Mouse (Mus musculus) liver, embryonic 15.5 days (tissue): ENCODE results near the gene Psma7. TPM values are rescaled to one million over a fixed set of nuclear protein-coding genes. Genes with fewer than 3 reads are reported as not detected.
A peak's percentile ranks its signal among the peaks of the same experiment; 100 is the strongest.

Source experiments
- ATAC-seq: fragments of 200-750 bp; cut with Nextera tagmentation; 2 replicates; pipeline ENCODE4 v1.8.0; 2017; ENCODE audit warnings: moderate number of reproducible peaks, mild to moderate bottlenecking, moderate library complexity; ENCODE audit not compliant: insufficient read depth
- H3K27ac ChIP-seq: fragments of 300-500 bp; sonication (generic); replicated peaks from 2 replicates; pipeline ENCODE4 v1.5.1; 2015; ENCODE audit warnings: mild to moderate bottlenecking, inconsistent platforms
- H3K27me3 ChIP-seq: fragments of 300-500 bp; sonication (generic); 2 replicates; pipeline ENCODE4 v1.6.1; 2015; ENCODE audit warnings: mild to moderate bottlenecking, inconsistent platforms
- H3K36me3 ChIP-seq: fragments of 300-500 bp; sonication (generic); replicated peaks from 2 replicates; pipeline ENCODE4 v1.6.1; 2015; ENCODE audit warnings: moderate library complexity, mild to moderate bottlenecking, inconsistent platforms
- H3K4me1 ChIP-seq: fragments of 300-500 bp; sonication (generic); replicated peaks from 2 replicates; pipeline ENCODE4 v1.6.1; 2015; ENCODE audit warnings: inconsistent platforms
- H3K4me2 ChIP-seq: fragments of 300-500 bp; sonication (generic); 2 replicates; pipeline ENCODE4 v1.6.1; 2015; ENCODE audit warnings: moderate library complexity, mild to moderate bottlenecking, inconsistent platforms
- H3K4me3 ChIP-seq: fragments of 300-500 bp; sonication (generic); replicated peaks from 2 replicates; pipeline ENCODE4 v1.5.1; 2015; ENCODE audit warnings: mild to moderate bottlenecking, inconsistent platforms
- H3K9ac ChIP-seq: fragments of 300-500 bp; sonication (generic); 2 replicates; pipeline ENCODE4 v1.6.1; 2015; ENCODE audit warnings: moderate library complexity, mild to moderate bottlenecking, inconsistent platforms
- H3K9me3 ChIP-seq: fragments of 300-500 bp; sonication (generic); replicated peaks from 2 replicates; pipeline ENCODE4 v1.6.1; 2016; ENCODE audit warnings: inconsistent platforms
- WGBS: fragments of 180-500 bp; shearing (Covaris S2); methylation state at CpG from one replicate; pipeline ENCODE4 v1.1.7; 2015; ENCODE audit warnings: mixed read lengths; ENCODE audit not compliant: insufficient replicate concordance; 5-methylcytosine and 5-hydroxymethylcytosine counted together
- polyA plus RNA-seq: library from polyadenylated mRNA; unstranded; fragments of >200 nt; fragmentation: Nextera tagmentation; extraction: Ambion mirVana; gene quantifications from 2 replicates; pipeline ENCODE4 v1.2.1, GENCODE M21; 2015

Gene Psma7
- polyA plus RNA-seq, 1 experiment from 2014 or later: 252 TPM

DNA sequence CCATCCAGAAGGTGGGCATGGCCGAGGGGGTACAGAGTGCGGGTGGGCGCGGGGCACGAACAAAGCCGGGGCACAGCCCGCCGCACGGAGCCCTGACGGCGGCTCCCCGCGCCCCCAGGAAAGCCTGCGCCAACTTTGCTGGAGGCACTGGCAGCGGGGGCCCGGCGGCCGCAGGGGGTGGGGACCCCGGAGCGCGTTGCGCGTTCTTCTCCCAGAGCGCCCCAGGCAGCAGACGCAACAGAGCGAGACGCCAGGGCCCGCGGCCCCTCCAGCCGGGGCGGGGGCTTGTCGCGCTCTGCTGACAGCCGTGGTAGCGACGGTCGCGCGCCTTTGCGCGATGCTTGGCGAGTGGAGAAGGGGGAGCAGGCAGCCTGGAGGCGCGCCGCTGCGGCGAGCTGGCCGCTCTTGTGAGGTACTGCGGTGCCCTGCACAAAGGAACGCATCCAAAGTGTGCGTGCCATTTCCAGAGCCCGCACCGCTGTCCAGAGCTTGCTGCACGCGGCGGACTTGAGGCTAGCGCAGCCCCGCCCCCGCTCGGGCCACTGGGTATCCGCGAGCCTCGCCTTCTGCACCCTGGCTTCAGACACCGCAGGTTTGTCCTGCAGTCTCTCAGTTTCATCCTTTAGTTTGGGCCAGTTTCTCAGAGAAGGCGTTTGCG lies 754 bp upstream of the Psma7 start:
- peaks cover 19% of the 10 kb centered on the region for H3K27me3 ChIP-seq
- no peak for ATAC-seq
- peaks cover 13% of the 10 kb centered on the region for H3K36me3 ChIP-seq
- H3K4me1 ChIP-seq: peaks cover 35% of the 10 kb centered on the region
- H3K4me2 ChIP-seq: peak overlapping the region; percentile 100
- peak overlapping the region; percentile 84 for H3K4me3 ChIP-seq
- WGBS: under 1% methylated on average over 66 of the region's 66 CpGs
- no peaks in the 10 kb centered on the region for H3K9me3 ChIP-seq
- H3K27ac ChIP-seq: peak overlapping the region; percentile 95
- H3K9ac ChIP-seq: peak overlapping the region; percentile 84

DNA sequence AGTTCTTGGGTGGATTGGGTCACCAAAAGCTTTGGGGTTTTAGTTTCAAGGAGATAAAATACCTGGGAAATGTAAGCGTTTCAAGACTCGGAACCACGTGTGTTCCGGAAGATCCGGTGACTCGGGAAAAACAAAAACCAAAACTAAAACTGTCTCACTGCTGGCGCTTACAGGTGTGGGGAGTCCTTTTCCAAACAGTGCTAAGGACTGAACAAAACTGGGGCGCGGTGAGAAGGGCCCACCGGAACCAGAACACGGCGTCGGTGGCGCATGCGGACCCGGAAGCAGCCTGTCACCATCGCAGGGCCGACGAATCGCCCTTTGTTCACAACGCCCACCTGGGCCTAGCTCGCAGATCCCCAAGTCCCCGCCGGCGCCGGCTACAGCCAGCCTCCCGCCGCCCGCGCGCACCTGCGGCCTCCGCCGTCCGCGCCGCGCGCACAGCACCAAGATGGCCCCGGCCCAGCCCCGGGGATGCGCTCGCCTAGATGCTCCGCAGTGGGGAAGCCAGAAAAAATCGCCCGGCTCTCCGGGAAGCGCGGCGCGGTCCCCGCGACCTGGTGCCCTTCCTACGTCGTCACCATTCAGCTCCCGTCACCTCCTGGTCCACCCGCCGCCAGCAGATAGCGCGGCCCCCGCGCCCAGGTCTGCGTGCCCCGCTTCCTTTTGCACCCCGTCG lies 517 bp downstream of the Psma7 start:
- H3K27ac ChIP-seq: peak overlapping the region; percentile 95
- peaks cover 26% of the 10 kb centered on the region for H3K36me3 ChIP-seq
- H3K27me3 ChIP-seq: peaks cover 19% of the 10 kb centered on the region
- H3K9me3 ChIP-seq: no peaks in the 10 kb centered on the region
- peaks cover 35% of the 10 kb centered on the region for H3K4me1 ChIP-seq
- peak overlapping the region; percentile 84 for H3K9ac ChIP-seq
- peak overlapping the region; percentile 84 for H3K4me3 ChIP-seq
- WGBS: under 1% methylated on average over 63 of the region's 66 CpGs
- peak; percentile 63 for ATAC-seq
- peak overlapping the region; percentile 100 for H3K4me2 ChIP-seq

DNA sequence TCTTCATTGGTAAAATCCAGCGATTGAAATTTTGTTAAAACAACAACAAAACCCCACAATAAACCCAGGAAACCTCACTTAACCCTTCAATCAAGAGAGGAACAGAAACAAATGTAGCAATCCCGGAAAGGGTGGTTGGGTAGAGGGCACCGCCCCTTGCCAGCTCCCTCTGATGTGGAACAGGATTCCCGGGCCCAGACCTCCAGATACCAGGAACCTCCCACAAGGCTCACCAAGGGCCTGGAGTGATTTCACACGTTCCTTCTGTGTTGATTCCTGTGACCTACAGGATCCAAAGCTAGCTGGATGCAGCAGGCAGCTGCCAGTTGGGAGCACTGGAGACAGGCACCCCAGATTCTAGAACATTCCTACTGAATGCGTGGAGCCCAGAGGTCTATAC lies 1.8 kb downstream of the Psma7 start:
- H3K4me3 ChIP-seq: peak overlapping the region; percentile 84
- no peaks in the 10 kb centered on the region for H3K9me3 ChIP-seq
- peaks cover 19% of the 10 kb centered on the region for H3K27me3 ChIP-seq
- H3K27ac ChIP-seq: peak overlapping the region; percentile 21; the same call in 1 of the 2 replicates
- H3K4me1 ChIP-seq: peaks cover 35% of the 10 kb centered on the region
- 38% methylated on average over 6 of the region's 6 CpGs for WGBS
- ATAC-seq: no peak
- H3K4me2 ChIP-seq: peak overlapping the region; percentile 100
- H3K36me3 ChIP-seq: peaks cover 39% of the 10 kb centered on the region
- H3K9ac ChIP-seq: no peak overlapping the region; the same call in 1 of the 2 replicates

DNA sequence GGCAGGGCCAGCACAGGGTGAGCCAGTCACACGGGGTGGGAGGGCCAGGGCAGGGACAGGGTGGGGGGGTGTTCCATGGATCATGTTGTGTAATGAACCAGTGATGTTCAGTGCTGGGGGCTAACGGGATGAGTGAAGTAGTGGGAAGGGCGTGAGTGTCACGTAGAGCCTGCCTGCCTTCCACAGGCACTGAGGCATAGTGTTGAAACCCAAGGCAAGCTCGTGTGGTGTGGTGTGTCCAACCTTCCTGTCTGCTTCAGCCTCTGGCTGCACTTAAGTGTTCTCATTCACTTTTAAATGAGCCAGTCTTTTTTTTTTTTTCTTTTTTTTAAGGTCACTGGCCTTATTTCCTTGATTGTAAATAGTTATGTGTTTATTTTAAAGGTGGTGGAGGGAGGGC lies 7.5 kb downstream of the Psma7 start:
- no peak for ATAC-seq
- H3K27me3 ChIP-seq: no peaks in the 10 kb centered on the region
- no peaks in the 10 kb centered on the region for H3K9me3 ChIP-seq
- H3K4me2 ChIP-seq: no peak overlapping the region
- H3K9ac ChIP-seq: no peak overlapping the region
- H3K36me3 ChIP-seq: peaks cover 94% of the 10 kb centered on the region
- H3K27ac ChIP-seq: no peak overlapping the region
- WGBS: 42% methylated on average over 5 of the region's 5 CpGs
- H3K4me1 ChIP-seq: peaks cover 3% of the 10 kb centered on the region; the same call in 1 of the 2 replicates
- no peak overlapping the region for H3K4me3 ChIP-seq

DNA sequence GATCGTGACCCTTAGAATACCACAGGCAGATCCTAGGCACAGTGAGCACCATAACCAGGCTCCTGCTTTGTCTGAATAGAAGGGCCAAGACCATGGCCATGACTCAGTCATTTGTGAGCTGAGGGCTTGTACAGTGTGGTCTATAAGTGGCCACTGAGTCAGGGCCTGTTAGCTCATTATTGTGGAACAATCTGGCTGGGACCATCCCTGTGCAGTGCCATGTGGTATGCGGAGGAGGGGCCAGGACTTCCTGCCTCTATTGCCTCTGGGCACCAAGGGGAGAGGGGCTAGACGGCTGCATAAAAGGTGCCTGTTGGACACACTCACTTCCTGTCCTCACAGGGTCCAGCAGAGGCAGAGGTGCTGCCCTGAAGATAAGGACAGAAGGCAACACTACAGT lies 8.3 kb downstream of the Psma7 start:
- Histone ChIP-seq H3K9me3 (no peaks in the 10 kb centered on the region), H3K36me3 (peaks cover 98% of the 10 kb centered on the region)
- 59% methylated on average over 3 of the region's 3 CpGs for WGBS

DNA sequence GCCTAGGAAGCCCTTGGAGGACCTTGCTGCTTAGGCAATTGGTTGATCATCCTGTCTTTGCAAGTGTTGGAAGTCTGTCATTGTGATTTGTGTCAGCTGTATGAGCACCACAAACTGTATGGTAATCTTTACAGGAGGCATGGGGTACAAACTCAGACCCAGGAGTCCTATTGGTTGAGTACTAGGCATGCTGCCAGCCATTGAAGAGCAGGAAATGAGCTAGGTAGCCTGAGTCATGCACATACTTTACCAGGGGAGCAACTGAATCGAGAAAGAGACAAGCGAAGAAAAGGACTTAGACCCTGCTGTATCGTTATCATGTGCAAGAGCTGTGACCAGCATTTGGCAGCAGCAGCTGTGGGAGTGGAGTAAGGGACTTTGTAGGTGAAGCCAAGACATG lies 9.3 kb downstream of the Psma7 start:
- no peaks in the 10 kb centered on the region for H3K27me3 ChIP-seq
- no peak overlapping the region for H3K9ac ChIP-seq
- H3K4me1 ChIP-seq: 0 out of 2 replicates have a peak, but pooled peaks cover 4% of the 10 kb centered on the region
- no peaks in the 10 kb centered on the region for H3K9me3 ChIP-seq
- no peak overlapping the region for H3K27ac ChIP-seq
- WGBS: 74% methylated on average over 3 of the region's 3 CpGs
- peaks cover 98% of the 10 kb centered on the region for H3K36me3 ChIP-seq
- no peak overlapping the region for H3K4me2 ChIP-seq
- no peak for ATAC-seq
- no peak overlapping the region for H3K4me3 ChIP-seq

More for the DNA sequence above, 8.3 kb downstream of the Psma7 start:
- no peak overlapping the region for H3K4me2 ChIP-seq
- H3K27me3 ChIP-seq: no peaks in the 10 kb centered on the region
- H3K9ac ChIP-seq: no peak overlapping the region
- no peak for ATAC-seq
- H3K27ac ChIP-seq: no peak overlapping the region
- H3K4me3 ChIP-seq: no peak overlapping the region
- 0 out of 2 replicates have a peak, but pooled peaks cover 3% of the 10 kb centered on the region for H3K4me1 ChIP-seq

DNA sequence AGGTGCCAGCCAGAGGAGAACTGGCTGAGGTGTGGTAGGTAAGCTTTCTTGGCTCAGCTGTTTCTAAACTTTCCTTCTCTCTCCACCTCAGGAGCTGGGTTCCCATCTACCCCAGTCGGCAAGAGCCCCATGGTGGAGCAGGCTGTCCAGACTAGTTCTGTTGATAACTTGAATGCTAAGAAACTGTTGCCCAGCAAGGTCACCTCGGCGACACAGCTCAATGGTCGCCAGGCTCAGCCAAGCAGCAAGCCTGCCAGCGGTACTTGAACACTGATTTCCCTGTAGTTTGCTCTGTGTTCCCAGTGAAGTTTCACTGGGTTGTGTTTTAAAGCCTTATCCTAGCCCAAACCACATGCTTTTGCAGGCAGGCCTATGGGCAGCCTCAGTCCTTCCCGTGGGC lies 11.0 kb downstream of the Psma7 start:
- ATAC-seq: no peak
- Histone ChIP-seq H3K9me3 (no peaks in the 10 kb centered on the region), H3K27me3 (no peaks in the 10 kb centered on the region), H3K36me3 (peaks cover 84% of the 10 kb centered on the region), H3K27ac (no peak overlapping the region), H3K4me1 (peaks cover 20% of the 10 kb centered on the region), H3K4me3 (no peak overlapping the region), H3K9ac (no peak overlapping the region), H3K4me2 (no peak overlapping the region)
- WGBS: 78% methylated on average over 6 of the region's 6 CpGs

DNA sequence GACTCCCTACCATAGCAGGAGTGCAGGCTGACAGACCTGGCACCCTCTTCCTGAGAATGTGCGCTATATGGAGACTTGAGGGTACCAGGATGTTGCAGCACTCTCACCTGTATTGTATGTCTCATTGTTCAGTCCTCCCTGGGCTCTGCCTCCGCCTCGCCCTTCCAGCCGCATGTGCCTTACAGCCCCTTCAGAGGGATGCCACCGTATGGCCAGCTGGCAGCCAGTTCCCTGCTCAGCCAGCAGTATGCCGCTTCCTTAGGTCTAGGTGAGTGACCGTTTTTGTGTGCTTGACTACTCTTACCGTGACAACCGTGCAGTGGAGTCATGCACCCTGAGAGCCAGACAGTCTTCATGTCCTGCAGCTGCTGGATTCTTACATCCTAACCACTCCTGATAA lies 14.5 kb downstream of the Psma7 start:
- H3K36me3 ChIP-seq: peaks cover 49% of the 10 kb centered on the region
- H3K4me1 ChIP-seq: peaks cover 40% of the 10 kb centered on the region
- H3K9ac ChIP-seq: no peak overlapping the region
- no peak for ATAC-seq
- H3K4me3 ChIP-seq: no peak overlapping the region
- 73% methylated on average over 9 of the region's 9 CpGs for WGBS
- H3K4me2 ChIP-seq: no peak overlapping the region
- no peaks in the 10 kb centered on the region for H3K9me3 ChIP-seq
- H3K27ac ChIP-seq: no peak overlapping the region
- peaks cover 10% of the 10 kb centered on the region for H3K27me3 ChIP-seq

DNA sequence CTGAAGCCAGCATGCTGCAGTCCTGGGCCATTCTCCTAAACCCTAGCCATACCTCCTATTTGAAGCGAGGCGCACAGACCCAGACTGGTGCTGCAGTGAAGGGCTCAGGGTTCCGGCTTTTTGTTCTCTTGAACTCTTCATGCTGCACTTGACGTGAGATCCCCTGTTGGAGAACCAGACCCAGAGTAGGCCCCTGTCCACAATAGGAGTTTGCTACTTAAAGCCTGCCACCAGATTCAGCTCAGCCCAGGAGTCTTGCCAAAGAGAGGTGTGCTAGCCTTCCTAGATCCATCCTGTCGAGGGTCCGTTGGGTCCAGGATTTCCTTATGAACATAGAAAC lies 16.4 kb downstream of the Psma7 start:
- H3K4me2 ChIP-seq: peak overlapping the region; percentile 99
- peaks cover 30% of the 10 kb centered on the region for H3K27me3 ChIP-seq
- WGBS: 19% methylated on average over 6 of the region's 6 CpGs
- peak overlapping the region; percentile 86 for H3K9ac ChIP-seq
- H3K4me1 ChIP-seq: peaks cover 40% of the 10 kb centered on the region
- no peaks in the 10 kb centered on the region for H3K9me3 ChIP-seq
- no peak for ATAC-seq
- H3K36me3 ChIP-seq: peaks cover 30% of the 10 kb centered on the region
- 0 out of 2 replicates have a peak overlapping the region, but pooled peaks have one; percentile 96 for H3K27ac ChIP-seq
- peak overlapping the region; percentile 93 for H3K4me3 ChIP-seq

DNA sequence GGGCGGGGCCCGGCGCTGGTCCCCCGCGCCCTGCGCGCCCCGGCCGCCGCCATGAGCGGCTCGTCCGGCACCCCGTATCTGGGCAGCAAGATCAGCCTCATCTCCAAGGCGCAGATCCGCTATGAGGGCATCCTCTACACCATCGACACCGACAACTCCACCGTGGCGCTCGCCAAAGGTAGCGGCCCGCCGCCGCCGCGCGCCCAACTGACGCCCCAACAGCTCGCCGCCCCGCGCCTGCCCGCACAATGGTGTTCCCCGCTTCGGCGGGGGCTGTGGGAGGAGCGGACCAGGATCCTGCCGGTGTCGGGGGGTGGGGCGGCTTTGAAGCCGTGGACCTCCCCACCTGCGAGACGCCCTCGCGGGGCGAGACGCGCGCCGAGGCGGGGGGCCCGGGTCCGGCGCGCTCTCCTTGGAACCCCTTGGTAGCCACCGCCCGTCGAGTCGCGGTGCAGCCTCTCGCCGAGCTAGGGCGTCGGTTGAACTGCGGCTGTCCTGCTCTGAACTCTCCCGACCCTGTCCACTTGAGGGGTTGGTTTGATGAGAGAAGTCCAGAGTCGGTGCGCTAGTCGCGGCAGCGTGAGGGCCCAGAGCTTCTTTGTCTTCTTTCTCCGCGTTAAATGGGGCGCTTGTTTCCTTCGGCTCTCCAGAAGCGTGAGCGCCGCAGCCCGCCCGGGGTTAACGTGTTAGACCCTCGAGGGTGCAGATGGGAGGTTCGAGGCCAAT lies 16.9 kb downstream of the Psma7 start:
- peak; percentile 1 for ATAC-seq
- under 1% methylated on average over 84 of the region's 84 CpGs for WGBS
- peak overlapping the region; percentile 86 for H3K9ac ChIP-seq

More for the DNA sequence above, 16.9 kb downstream of the Psma7 start:
- peaks cover 40% of the 10 kb centered on the region for H3K4me1 ChIP-seq
- H3K36me3 ChIP-seq: peaks cover 25% of the 10 kb centered on the region
- H3K27me3 ChIP-seq: peaks cover 35% of the 10 kb centered on the region
- H3K4me3 ChIP-seq: peak overlapping the region; percentile 93
- no peaks in the 10 kb centered on the region for H3K9me3 ChIP-seq
- H3K4me2 ChIP-seq: peak overlapping the region; percentile 99
- peak overlapping the region; percentile 96 for H3K27ac ChIP-seq
